Mouse (Mus musculus): ENCODE measurements around the gene Sec11a.
"Not testable (repeated sequence)": the region's sequence is repeated elsewhere in the genome, so short reads cannot be mapped to it uniquely, and the experiment has no call there.

Gene Sec11a

GRCm38 (mm10) chr7:80954251-80954650, 6.7 kb upstream of the Sec11a start:
- DNase-seq, result no peak

- no peak for DNase-seq
Measured at GRCm38 (mm10) chr7:80952140-80952539, 4.6 kb upstream of the Sec11a start.

DNA sequence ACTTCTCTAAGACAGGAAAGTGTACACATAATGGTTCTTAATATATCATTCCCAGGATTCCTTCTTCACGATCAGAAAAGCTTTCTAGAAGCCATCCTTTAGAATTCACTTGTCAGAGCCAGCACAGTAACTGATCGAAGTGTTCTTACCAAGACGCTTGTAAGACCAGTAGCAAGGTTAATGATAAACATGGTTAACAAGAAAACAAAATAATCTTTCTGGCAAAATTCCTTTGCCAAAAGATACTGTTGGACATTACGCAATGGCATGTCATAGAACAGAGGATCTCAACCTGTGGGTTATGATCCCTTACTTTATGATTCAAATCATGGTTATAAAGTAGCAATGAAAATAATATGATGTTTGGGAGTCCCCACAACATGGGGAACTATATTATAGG, 3.9 kb upstream of the Sec11a start:
- DNase-seq, result no peak

- no peak for DNase-seq
Measured at GRCm38 (mm10) chr7:80939808-80940207, 7.8 kb downstream of the Sec11a start.

DNA sequence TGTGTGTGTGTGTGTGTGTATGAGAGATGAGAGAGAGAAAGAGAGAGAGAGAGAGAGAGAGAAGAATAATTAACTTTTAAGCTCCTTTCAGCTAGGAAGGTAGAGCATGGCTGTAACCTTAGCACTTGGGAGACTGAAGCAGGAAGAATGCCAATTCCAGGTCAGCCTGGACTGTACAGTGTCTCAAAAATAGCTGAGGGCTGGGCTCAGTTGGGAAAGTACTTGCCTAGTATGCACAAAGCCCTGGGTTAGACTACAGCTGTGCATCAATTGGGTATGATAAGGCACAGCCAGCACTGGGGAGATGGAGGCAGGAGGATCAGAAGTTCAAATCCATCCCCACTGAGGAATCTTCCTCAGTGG, 10.3 kb downstream of the Sec11a start:
- DNase-seq, result not testable (repeated sequence)

GRCm38 (mm10) chr7:80936617-80937303, 10.8 kb downstream of the Sec11a start:
- not testable (repeated sequence) for DNase-seq

DNA sequence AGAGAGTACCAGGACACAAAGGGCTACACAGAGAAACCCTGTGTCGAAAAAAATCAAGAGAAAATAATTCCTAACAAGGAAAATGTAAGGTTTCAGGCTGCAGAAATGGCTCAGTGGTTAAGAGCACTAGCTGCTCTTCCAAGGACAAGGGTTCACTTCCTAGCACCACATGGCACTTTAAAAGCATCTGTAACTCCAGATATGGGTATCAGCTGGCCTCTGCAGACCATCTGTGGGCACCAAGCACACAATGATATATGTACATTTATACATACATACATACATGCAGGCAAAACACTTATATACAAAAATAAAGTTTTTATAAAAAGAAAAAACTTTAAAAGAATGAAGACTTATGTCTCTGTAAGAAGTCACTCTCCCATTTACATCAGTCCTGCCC, 11.7 kb downstream of the Sec11a start:
- DNase-seq, result no peak

DNA sequence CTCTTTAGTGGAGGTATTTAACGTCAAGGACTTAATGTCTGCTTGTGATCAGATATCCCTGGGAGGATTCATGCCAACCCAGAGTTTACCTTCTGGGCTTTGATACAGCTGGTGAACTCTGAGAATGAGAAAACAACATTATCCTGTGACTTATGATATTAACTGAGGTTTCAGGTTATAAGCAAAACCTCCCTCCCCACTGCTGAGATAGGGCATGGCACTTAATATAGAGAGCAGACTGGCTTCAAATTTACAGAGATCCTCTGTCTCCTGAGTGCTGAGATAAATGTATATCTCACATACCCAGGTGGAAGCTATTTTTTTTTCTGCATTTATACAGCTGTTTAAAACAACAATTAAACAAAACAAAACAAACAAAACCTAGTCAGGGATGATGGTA, 14.8 kb downstream of the Sec11a start:
- DNase-seq, result no peak

DNA sequence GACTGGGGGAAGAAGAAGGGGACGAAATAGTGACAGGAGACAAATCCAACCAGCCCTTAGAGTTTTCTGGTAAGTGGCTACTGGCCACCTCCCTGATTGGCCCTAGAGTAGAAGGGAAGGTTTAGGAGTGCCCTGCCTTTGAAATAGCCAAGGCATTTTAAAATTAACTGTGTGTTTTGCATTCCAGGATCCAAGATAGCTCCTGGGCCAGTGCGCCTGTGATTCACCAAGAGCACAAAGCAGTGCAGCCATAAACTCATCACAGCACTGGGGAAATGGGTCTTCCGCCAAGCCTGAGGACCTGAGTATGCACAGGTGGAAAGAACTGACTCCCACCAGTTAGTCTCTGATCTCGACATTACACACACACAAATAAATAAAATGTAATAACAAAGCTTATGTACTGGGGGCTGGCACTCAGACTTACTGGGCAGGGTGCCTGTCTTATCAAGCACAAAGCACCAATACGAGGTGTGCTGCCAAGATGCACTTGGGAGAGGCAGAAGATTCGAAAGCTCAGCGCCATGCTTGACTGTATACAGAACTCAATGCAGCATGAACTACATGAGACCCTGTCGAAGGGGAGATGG, 15.9 kb downstream of the Sec11a start:
- DNase-seq, result no peak

GRCm38 (mm10) chr7:80923165-80923564, 24.4 kb downstream of the Sec11a start:
- DNase-seq, result no peak

- no peak for DNase-seq
Measured at GRCm38 (mm10) chr7:80919647-80920008, 28.0 kb downstream of the Sec11a start.

DNA sequence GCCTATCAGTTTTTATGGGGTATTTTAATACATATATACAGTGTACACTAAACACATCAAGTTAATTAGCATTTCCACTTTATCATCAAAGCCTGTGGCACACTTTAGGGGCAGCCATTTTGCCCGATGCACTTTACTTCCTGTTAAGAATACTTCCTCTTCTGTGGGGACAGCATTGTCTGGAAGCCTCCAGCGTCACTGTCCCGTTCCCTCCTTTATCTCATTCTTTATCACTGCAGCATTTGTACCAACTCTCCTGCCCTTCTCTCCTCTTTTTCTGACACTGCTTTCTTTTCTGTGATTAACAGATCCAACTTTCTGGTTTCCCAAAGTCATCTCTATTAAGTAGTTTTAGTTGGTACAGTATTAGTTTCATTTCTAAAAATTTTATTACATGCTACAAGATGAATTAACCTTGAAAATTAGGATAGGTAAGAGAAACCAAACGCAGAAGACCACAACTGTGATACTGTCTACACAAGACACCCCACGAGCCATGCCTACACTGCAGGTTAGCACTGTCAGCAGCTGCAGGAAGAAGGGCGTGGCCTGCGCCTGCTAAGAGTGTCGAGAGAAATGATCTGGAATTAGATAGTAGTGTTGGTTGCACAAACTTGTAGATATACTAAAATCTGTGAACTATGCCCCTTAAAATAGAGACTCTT, 28.5 kb downstream of the Sec11a start:
- DNase-seq, result no peak

DNA sequence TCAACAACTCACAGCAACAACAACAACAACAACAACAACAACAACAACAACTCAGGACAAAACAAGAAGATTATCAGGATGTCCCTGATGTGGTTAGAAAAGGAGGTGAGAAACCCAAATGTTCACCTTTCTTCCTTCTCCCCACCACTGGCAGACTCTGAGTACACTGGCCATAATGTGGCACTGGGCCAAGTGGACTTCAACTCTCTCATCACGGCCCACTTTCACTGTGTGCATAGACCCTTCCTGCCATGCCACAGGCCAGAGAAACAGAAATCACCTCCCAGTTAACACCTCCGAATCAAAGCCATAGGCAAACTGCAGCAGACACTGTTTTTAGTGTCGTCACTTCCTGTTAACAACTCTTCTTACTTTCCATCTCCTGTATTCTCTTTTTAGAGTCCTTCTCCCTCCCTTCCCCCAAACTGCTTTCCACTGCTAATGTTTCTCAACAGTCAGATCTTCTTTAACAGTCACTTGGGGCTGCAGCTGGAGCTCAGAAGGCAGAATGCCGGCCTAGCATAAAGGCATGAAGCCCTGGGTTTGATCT, 29.6 kb downstream of the Sec11a start:
- DNase-seq, result no peak

GRCm38 (mm10) chr7:80912496-80912895, 35.1 kb downstream of the Sec11a start:
- DNase-seq, result no peak

DNA sequence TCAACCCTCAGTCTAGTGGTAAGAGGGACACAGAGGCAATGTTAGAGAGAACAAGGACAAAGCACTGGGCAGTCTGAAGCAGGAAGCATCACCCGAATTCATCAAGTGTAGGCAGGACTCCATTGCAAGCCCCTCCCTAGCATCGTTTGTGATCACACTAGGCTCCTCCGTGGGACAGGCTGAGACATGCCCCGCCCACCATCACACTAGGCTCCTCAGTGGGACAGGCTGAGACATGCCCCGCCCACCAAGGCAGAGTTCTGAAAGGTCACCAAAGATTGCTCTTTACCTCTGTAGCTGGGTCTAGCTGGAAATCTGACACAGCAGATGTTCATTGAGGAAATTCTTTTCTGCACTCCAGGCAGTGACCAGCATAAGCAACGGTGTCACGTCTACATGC, 36.5 kb downstream of the Sec11a start:
- no peak for DNase-seq

- DNase-seq, result peak; percentile 68
Measured at GRCm38 (mm10) chr7:80904921-80905515, 42.6 kb downstream of the Sec11a start, which contains the start of gene Nmb. Nmb (minus strand) TSS chr7:80905076.

- DNase-seq, result no peak
Measured at GRCm38 (mm10) chr7:80903625-80904422, 43.8 kb downstream of the Sec11a start.

GRCm38 (mm10) chr7:80901541-80902274, 45.9 kb downstream of the Sec11a start:
- no peak for DNase-seq

- peak; percentile 91 for DNase-seq
Measured at GRCm38 (mm10) chr7:80900944-80901501, 46.6 kb downstream of the Sec11a start, which contains the start of gene Wdr73. Wdr73 (minus strand) TSS chr7:80901269.

- no peak for DNase-seq
Measured at GRCm38 (mm10) chr7:80897721-80898120, 49.9 kb downstream of the Sec11a start.

GRCm38 (mm10) chr7:80897134-80897533, 50.4 kb downstream of the Sec11a start:
- no peak for DNase-seq

All from lung, postnatal 14 days (tissue).